Mouse (Mus musculus): ENCODE results near the gene Gpm6b. TPM values are rescaled to one million over a fixed set of nuclear protein-coding genes. Genes with fewer than 3 reads are reported as not detected.

Gpm6b gene
- total RNA-seq, 2 experiments from 2014 or later = 664 to 679 TPM

DNA sequence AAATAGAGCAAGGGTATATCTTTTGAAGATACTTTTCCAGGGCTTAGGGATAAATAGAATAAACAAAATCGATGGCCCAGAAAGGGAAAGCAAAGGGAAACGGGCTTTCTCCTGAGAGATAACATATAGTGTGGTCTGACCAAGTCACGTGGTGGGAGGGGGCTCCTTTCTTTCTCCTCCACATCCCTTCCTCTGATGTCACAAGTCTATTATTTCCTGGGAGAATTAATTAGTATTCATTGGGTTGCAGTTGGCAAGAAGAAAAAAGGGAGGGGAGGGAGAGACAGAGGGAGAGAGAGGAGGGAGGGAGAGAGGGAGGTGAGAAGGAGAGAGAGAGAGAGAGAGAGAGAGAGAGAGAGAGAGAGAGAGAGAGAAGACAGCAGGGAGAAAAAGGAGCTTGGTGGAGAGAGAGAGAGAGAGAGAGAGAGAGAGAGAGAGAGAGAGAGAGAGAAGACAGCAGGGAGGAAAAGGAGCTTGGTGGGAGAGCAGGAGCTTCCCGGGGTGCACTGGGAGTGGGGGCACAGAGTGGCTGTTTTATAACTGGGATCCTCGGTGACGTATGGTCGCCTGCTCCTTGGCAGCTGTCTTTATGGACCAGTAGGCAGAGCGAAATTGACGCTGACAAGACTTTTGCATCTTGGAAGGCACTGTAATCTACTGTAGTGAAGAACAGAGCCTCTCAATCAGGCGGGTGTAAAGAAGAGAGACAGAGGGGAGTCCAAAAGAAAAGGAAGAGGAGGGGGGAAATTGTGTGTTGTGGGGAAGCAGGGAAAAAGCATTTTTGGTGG is 105.7 kb downstream of the Gpm6b start:
- DNase-seq (ENCODE audit: low spot score in 2 of 2) = peak; percentile 55 to 63
- H3K4me3 ChIP-seq = peak overlapping the region; percentile 64
- no peak for TF ChIP-seq CTCF (conservative IDR thresholded peaks at IDR 0.05)
- H3K27ac ChIP-seq = peak overlapping the region; percentile 95

DNA sequence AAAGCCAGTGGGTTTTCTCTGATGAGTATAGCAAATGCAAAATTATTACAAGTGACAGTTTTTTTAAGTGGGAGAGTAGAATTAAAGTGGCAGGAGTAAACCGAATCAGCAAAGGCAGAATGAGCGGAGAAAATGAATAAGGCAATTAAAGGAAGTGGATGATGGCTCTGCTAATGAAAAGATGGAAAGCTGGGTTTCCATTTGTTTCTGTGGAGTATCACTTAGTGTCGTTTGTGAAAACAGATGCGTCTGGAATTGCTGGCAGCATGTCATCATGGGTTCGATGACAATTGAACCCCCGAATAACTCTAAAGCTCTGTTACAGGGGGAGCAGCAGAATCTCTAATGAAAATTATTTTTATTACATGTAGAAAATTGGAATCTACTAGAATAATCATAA is 109.4 kb downstream of the Gpm6b start:
- no peak for TF ChIP-seq CTCF (conservative IDR thresholded peaks at IDR 0.05)
- no peak for DNase-seq (ENCODE audit: low spot score in 2 of 2)

GRCm38 (mm10) chrX:166348634-166349033 is 109.9 kb downstream of the Gpm6b start:
- Histone ChIP-seq H3K4me3 (peak overlapping the region; percentile 64), H3K27ac (peak overlapping the region; percentile 95)
- DNase-seq (ENCODE audit: low spot score in 2 of 2) = no peak
- TF ChIP-seq CTCF (conservative IDR thresholded peaks at IDR 0.05) = no peak

More for the DNA sequence above, 109.4 kb downstream of the Gpm6b start:
- peak overlapping the region; percentile 64 for H3K4me3 ChIP-seq
- H3K27ac ChIP-seq = peak overlapping the region; percentile 95

GRCm38 (mm10) chrX:166351790-166352189 is 113.1 kb downstream of the Gpm6b start:
- no peak overlapping the region for H3K4me3 ChIP-seq
- H3K27ac ChIP-seq = peak overlapping the region; percentile 95
- peak; percentile 86 for TF ChIP-seq CTCF (conservative IDR thresholded peaks at IDR 0.05)
- DNase-seq (ENCODE audit: low spot score in 2 of 2) = peak; percentile 69 to 74

DNA sequence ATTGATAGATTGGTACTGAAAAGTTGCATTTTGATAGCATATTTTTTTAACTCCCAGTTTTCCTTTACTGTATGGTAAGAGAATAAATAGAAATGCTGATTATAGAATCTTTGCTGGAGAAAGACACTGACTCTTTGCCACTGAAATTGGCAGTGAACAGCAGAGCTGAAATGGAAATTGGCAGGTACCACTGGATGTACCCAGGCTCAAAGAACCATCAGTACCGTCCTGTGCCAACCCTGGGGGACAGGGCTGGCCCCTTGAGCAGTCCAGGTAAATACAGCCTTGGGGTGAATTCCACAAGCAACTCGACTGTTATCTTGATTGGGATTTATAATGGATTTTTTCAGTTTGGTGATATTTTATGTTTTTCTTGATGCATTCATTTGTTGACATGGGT is 114.7 kb downstream of the Gpm6b start:
- no peak for DNase-seq (ENCODE audit: low spot score in 2 of 2)
- Histone ChIP-seq H3K27ac (peak overlapping the region; percentile 14; the same call in 1 of the 2 replicates), H3K4me3 (no peak overlapping the region)
- TF ChIP-seq CTCF (conservative IDR thresholded peaks at IDR 0.05) = no peak

DNA sequence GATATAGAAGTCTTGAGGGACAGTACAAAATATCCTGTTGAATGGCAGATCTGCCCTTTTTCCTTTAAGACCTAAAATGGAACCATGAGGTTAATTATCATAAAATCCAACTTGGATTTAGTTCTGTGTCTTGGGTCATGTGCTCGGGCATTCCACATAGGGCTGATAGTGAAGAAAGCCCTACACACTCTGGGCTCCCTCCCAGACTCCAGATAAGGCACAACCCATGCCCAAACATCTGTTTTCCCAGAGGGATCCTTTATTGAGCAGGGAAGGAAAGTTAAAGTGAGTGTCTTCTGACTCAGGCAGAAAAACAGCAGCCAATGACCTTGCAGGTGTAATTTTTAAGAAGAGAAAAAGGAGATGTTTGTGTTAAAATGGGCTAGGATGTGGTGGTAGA is 116.2 kb downstream of the Gpm6b start:
- no peak for TF ChIP-seq CTCF (conservative IDR thresholded peaks at IDR 0.05)
- DNase-seq (ENCODE audit: low spot score in 2 of 2) = no peak
- no peak overlapping the region for H3K4me3 ChIP-seq
- H3K27ac ChIP-seq = no peak overlapping the region

DNA sequence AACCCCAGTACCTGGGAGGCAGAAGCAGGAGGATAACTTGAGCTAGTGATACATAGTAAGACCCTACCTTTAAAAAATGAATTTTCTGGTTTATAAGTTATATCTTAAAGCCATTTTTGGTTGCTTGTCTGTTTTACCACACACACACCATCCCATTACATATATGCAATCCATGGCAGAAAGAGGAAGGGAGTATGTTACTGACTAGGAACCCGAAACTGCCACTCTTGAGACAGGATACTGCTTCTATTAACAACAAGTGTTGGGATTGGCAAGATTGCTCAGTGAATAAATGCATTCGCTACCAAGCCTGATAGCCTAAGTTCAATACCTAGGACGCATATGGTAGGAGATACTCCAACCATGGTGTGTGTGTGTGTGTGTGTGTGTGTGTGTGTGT is 117.6 kb downstream of the Gpm6b start:
- no peak overlapping the region for H3K27ac ChIP-seq
- DNase-seq (ENCODE audit: low spot score in 2 of 2) = no peak
- H3K4me3 ChIP-seq = no peak overlapping the region
- TF ChIP-seq CTCF (conservative IDR thresholded peaks at IDR 0.05) = no peak

- Histone ChIP-seq H3K4me3 (no peak overlapping the region), H3K27ac (no peak overlapping the region; the same call in 1 of the 2 replicates)
- DNase-seq (ENCODE audit: low spot score in 2 of 2) = no peak
- TF ChIP-seq CTCF (conservative IDR thresholded peaks at IDR 0.05) = no peak
These were observed 120.2 kb downstream of the Gpm6b start for GRCm38 (mm10) chrX:166358955-166359354.

GRCm38 (mm10) chrX:166359927-166360440 is 121.3 kb downstream of the Gpm6b start:
- TF ChIP-seq CTCF (conservative IDR thresholded peaks at IDR 0.05) = no peak
- Histone ChIP-seq H3K27ac (peak overlapping the region; percentile 46; the same call in 1 of the 2 replicates), H3K4me3 (no peak overlapping the region)
- no peak for DNase-seq (ENCODE audit: low spot score in 2 of 2)

DNA sequence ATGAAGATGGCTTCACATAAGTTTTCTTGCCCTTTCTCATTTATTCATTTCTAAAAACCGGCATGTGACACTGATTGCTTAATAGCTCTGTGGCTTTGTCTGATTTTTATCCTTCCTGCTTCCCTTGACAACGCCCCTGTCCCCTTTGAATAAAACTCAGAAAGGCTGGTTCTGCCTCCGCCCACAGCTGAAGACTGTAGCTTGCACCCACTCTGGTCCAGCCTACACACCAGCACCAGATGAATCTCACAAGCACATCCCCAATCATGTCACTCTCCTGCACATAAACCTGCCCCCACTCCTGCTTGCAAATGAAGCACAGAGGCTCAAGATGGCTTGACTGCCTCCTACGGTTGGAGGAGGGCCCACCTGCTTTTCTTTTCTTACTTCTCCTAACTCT is 121.7 kb downstream of the Gpm6b start:
- DNase-seq (ENCODE audit: low spot score in 2 of 2) = peak; percentile 35 to 50
- peak overlapping the region; percentile 46; the same call in 1 of the 2 replicates for H3K27ac ChIP-seq
- TF ChIP-seq CTCF (conservative IDR thresholded peaks at IDR 0.05) = no peak
- no peak overlapping the region for H3K4me3 ChIP-seq

- DNase-seq (ENCODE audit: low spot score in 2 of 2) = no peak
- TF ChIP-seq CTCF (conservative IDR thresholded peaks at IDR 0.05) = no peak
- H3K4me3 ChIP-seq = no peak overlapping the region
- peak overlapping the region; percentile 57; the same call in 1 of the 2 replicates for H3K27ac ChIP-seq
These were observed 126.9 kb downstream of the Gpm6b start for GRCm38 (mm10) chrX:166365458-166366213.

- no peak for DNase-seq (ENCODE audit: low spot score in 2 of 2)
- Histone ChIP-seq H3K27ac (peak overlapping the region; percentile 14; the same call in 1 of the 2 replicates), H3K4me3 (no peak overlapping the region)
- TF ChIP-seq CTCF (conservative IDR thresholded peaks at IDR 0.05) = no peak
These were observed 138.1 kb downstream of the Gpm6b start for GRCm38 (mm10) chrX:166376681-166377328.

- no peak for DNase-seq (ENCODE audit: low spot score in 2 of 2)
- H3K4me3 ChIP-seq = no peak overlapping the region
- no peak overlapping the region for H3K27ac ChIP-seq
- no peak for TF ChIP-seq CTCF (conservative IDR thresholded peaks at IDR 0.05)
These were observed 139.9 kb downstream of the Gpm6b start for GRCm38 (mm10) chrX:166378652-166379051.
